Mouse (Mus musculus) G1E (cell line): ENCODE data around the gene Rab7b. TPM values are rescaled to one million over a fixed set of nuclear protein-coding genes. Genes with fewer than 3 reads are reported as not detected.

Experiments
- ATAC-seq: 2 replicates; pipeline ENCODE4 v1.8.0; 2016; ENCODE audit warnings: mild to moderate bottlenecking; ENCODE audit not compliant: insufficient number of reproducible peaks, poor library complexity, low FRiP score, severe bottlenecking; ENCODE audit errors: extremely low read depth
- DNase-seq: peaks from one replicate; pipeline ENCODE4 v3.0.0; 2012; ENCODE audit warnings: low spot score
- H3K27me3 ChIP-seq: 2 replicates; pipeline ENCODE4 v1.6.1; 2012; ENCODE audit warnings: mild to moderate bottlenecking, low read length, inconsistent platforms; ENCODE audit not compliant: insufficient read depth
- H3K36me3 ChIP-seq: replicated peaks from 2 replicates; pipeline ENCODE3; 2012; ENCODE audit warnings: mild to moderate bottlenecking, inconsistent platforms
- H3K4me1 ChIP-seq: 2 replicates; pipeline ENCODE4 v1.6.1; 2012; ENCODE audit warnings: low read depth, low read length, inconsistent platforms, mixed read lengths; ENCODE audit not compliant: insufficient read depth
- H3K4me3 ChIP-seq: 2 replicates; pipeline ENCODE4 v1.5.1; 2012; ENCODE audit warnings: low read depth, mild to moderate bottlenecking, inconsistent platforms, low read length, moderate library complexity, mixed read lengths
- H3K9me3 ChIP-seq: replicated peaks from 2 replicates; pipeline ENCODE4 v1.6.1; 2012; ENCODE audit warnings: inconsistent platforms
- CTCF ChIP-seq: IDR thresholded peaks from 2 replicates; pipeline ENCODE4 v1.5.1; 2012; ENCODE audit warnings: low read depth, low read length, inconsistent platforms, mixed read lengths
- GATA1 ChIP-seq: IDR thresholded peaks from 2 replicates; pipeline ENCODE4 v1.6.1; 2012; ENCODE audit warnings: borderline replicate concordance, low read length, inconsistent platforms, mixed read lengths
- GATA2 ChIP-seq: IDR thresholded peaks from 2 replicates; pipeline ENCODE4 v1.6.1; 2012; ENCODE audit warnings: low read depth, low read length, inconsistent platforms, borderline replicate concordance
- POLR2AphosphoS5 ChIP-seq: IDR thresholded peaks from 2 replicates; pipeline ENCODE4 v1.6.1; 2012; ENCODE audit warnings: low read depth, low read length, inconsistent platforms; ENCODE audit not compliant: insufficient replicate concordance
- TAL1 ChIP-seq: conservative IDR thresholded peaks from 2 replicates; pipeline ENCODE4 v1.6.1; 2012; ENCODE audit warnings: low read depth, low read length, inconsistent platforms, mixed read lengths
- polyA plus RNA-seq: library from polyadenylated mRNA; stranded (reverse); fragments of >175 nt; gene quantifications from 2 replicates; pipeline ENCODE4 v1.2.3, GENCODE M21; 2012
- total RNA-seq, 2 experiments: library from RNA; stranded (forward) in 1 of 2; stranded (reverse) in 1 of 2; fragments of 200-1000 nt in 1 of 2; fragments of >200 nt in 1 of 2; fragmentation: Nextera tagmentation in 1 of 2; gene quantifications; 2 replicates each; pipeline ENCODE4 v1.2.3; 2014 to 2017

Gene Rab7b
- total and polyA plus RNA-seq, 3 experiments = 0.38 TPM; not detected in 2

GRCm38 (mm10) chr1:131700447-131700846, 12.0 kb downstream of the Rab7b start:
- Histone ChIP-seq H3K27me3 (peaks cover 58% of the 10 kb centered on the region), H3K4me3 (no peak overlapping the region), H3K4me1 (peaks cover 11% of the 10 kb centered on the region), H3K9me3 (no peaks in the 10 kb centered on the region), H3K36me3 (no peaks in the 10 kb centered on the region)
- ATAC-seq (no peak), DNase-seq (no peak)
- TF ChIP-seq GATA1 = no peak
- no peak for TF ChIP-seq TAL1
- no peak for TF ChIP-seq CTCF
- no peak for TF ChIP-seq POLR2AphosphoS5
- no peak for TF ChIP-seq GATA2

- no peaks in the 10 kb centered on the region for H3K9me3 ChIP-seq
- TF ChIP-seq GATA2 = no peak
- no peak for TF ChIP-seq GATA1
- no peak for TF ChIP-seq TAL1
- peak; percentile 46; the same call in 1 of the 2 replicates for TF ChIP-seq CTCF
- no peak for TF ChIP-seq POLR2AphosphoS5
- H3K4me3 ChIP-seq = no peak overlapping the region
- peaks cover 54% of the 10 kb centered on the region for H3K27me3 ChIP-seq
- no peaks in the 10 kb centered on the region for H3K36me3 ChIP-seq
- no peak for ATAC-seq
- peaks cover 11% of the 10 kb centered on the region for H3K4me1 ChIP-seq
- DNase-seq = no peak
These were observed 12.9 kb downstream of the Rab7b start for GRCm38 (mm10) chr1:131701391-131701790.

- H3K4me3 ChIP-seq = no peak overlapping the region
- no peaks in the 10 kb centered on the region for H3K9me3 ChIP-seq
- H3K36me3 ChIP-seq = no peaks in the 10 kb centered on the region
- peaks cover 11% of the 10 kb centered on the region for H3K4me1 ChIP-seq
- H3K27me3 ChIP-seq = peaks cover 46% of the 10 kb centered on the region
- no peak for ATAC-seq
- TF ChIP-seq GATA2 (no peak), GATA1 (no peak), CTCF (no peak), TAL1 (no peak), POLR2AphosphoS5 (no peak)
- no peak for DNase-seq
These were observed 13.7 kb downstream of the Rab7b start for GRCm38 (mm10) chr1:131702094-131702766.

- no peak for TF ChIP-seq POLR2AphosphoS5
- no peak for TF ChIP-seq TAL1
- no peak for TF ChIP-seq GATA1
- TF ChIP-seq GATA2 = no peak
- no peak for TF ChIP-seq CTCF
- Histone ChIP-seq H3K36me3 (no peaks in the 10 kb centered on the region), H3K27me3 (peaks cover 37% of the 10 kb centered on the region), H3K4me1 (peaks cover 12% of the 10 kb centered on the region), H3K4me3 (no peak overlapping the region), H3K9me3 (no peaks in the 10 kb centered on the region)
- DNase-seq (no peak), ATAC-seq (no peak)
These were observed 15.0 kb downstream of the Rab7b start for GRCm38 (mm10) chr1:131703482-131703881.

- H3K4me3 ChIP-seq = no peak overlapping the region
- TF ChIP-seq CTCF = peak; percentile 70
- no peak for TF ChIP-seq TAL1
- peaks cover 25% of the 10 kb centered on the region for H3K27me3 ChIP-seq
- 0 out of 2 replicates have a peak, but pooled peaks cover 2% of the 10 kb centered on the region for H3K4me1 ChIP-seq
- H3K36me3 ChIP-seq = no peaks in the 10 kb centered on the region
- ATAC-seq (peak; percentile 52; the same call in 1 of the 2 replicates), DNase-seq (peak; percentile 37)
- no peaks in the 10 kb centered on the region for H3K9me3 ChIP-seq
These were observed 19.8 kb downstream of the Rab7b start for GRCm38 (mm10) chr1:131708338-131708737.

GRCm38 (mm10) chr1:131711518-131711917, 23.0 kb downstream of the Rab7b start:
- Histone ChIP-seq H3K36me3 (no peaks in the 10 kb centered on the region), H3K4me1 (peaks cover 4% of the 10 kb centered on the region; the same call in 1 of the 2 replicates)

More at GRCm38 (mm10) chr1:131711518-131711917, 23.0 kb downstream of the Rab7b start:
- Histone ChIP-seq H3K4me3 (no peak overlapping the region), H3K9me3 (no peaks in the 10 kb centered on the region), H3K27me3 (peaks cover 24% of the 10 kb centered on the region)
- DNase-seq (no peak), ATAC-seq (no peak)
- TF ChIP-seq GATA1 (no peak), GATA2 (no peak), POLR2AphosphoS5 (no peak), CTCF (no peak), TAL1 (no peak)
